Mouse (Mus musculus) common myeloid progenitor, adult 5-6 weeks (primary cell): ENCODE results near the gene Ntn5. TPM values are rescaled to one million over a fixed set of nuclear protein-coding genes. Genes with fewer than 3 reads are reported as not detected.

ENCODE experiments used
- ATAC-seq: replicated peaks from 2 replicates; pipeline ENCODE4 v1.8.0; 2016; ENCODE audit warnings: low read depth, mild to moderate bottlenecking, moderate TSS enrichment, inconsistent platforms; ENCODE audit not compliant: poor library complexity, severe bottlenecking
- total RNA-seq: library from RNA; stranded (forward); fragments of 200-1000, 187-1606 nt; gene quantifications from 2 replicates; pipeline ENCODE4 v1.2.3, GENCODE M21; 2017

Ntn5 gene
- total RNA-seq, 1 experiment from 2014 or later: not detected

DNA sequence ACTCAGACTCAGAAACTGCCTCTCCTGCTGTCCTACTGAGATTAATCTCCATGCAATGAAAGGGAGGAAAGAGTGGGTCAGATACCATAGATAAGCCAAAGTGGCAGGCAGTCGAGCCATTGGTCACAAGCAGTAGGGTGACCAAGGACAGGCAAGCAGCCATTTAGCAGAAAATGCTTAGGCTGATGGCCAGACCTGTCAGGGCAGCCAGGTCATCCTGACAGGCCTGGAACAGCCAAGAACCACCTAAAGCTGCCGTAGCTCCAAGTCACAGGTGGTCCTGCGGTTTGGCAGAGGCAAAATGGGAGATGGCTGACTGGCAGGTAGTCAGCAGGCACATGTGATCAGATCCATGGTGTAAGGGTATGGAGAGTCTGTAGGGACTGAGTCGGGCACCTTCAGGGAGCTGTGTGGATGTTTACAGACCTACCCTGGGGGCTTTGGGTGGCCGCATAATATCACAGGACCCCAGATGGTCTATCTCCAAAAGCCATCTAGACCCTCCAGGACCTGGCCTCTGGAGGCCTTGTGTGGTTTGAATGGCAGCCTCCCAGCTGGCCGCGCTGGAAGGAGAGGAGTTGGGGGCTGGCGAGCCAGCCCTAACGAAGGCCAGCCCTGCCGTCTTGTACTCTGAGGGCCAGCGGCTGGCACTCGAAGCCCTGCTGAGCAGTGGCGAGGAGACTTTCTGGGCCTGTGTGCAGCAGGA is 38.0 kb downstream of the Ntn5 start:
- ATAC-seq: no peak

DNA sequence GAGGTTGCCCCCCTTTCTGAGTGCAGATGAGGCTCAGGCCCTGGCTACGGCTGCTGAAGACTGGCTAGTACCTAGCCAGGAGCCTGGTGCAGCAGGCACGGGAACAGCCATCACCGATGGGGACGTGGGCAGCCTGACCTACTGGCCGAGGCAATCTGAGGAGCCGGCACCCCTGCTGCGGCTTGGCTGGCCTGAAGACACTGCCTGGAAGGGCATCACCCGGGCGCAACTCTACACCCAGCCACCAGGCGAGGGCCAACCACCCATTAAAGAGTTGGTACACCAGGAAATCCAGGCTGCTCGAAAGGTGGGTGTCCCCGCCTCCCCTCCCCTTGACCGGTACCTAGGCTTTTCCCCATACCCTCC is 38.5 kb downstream of the Ntn5 start:
- ATAC-seq: no peak

DNA sequence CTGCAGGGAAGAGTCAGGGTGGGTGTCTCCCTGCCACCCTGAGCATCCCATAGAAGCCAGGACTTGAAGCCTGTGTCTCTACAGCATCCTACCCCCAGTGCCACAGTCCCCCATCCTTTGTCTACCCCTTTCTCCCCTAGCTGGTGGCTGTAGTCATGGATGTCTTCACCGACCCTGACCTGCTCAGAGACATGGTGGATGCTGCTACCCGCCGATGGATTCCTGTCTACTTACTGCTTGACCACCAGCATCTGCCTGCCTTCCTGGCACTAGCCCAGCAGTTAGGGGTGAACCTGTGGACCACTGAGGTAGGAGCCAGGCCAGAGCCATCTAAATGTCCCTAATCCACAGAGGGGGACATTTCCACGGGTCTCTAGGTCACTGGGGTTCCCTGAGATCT is 39.5 kb downstream of the Ntn5 start:
- no peak for ATAC-seq

DNA sequence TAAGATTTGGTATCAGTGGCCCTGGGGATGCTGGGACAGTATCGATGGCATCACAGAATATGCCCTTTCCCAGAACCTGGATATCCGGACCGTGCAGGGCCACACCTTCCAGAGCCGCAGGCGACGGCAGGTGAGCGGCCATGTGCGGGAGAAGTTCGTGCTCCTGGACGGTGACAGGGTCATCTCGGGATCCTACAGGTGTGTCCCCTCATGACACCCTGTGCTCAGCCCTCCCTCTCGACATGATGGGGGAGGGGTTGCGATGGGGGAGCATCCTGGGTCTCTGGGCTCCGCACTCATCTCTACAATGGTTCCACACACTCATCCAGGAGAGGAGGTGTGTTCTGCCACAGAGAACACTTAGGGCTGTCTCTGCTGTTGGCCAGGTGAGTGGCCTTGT is 40.0 kb downstream of the Ntn5 start:
- ATAC-seq: no peak

DNA sequence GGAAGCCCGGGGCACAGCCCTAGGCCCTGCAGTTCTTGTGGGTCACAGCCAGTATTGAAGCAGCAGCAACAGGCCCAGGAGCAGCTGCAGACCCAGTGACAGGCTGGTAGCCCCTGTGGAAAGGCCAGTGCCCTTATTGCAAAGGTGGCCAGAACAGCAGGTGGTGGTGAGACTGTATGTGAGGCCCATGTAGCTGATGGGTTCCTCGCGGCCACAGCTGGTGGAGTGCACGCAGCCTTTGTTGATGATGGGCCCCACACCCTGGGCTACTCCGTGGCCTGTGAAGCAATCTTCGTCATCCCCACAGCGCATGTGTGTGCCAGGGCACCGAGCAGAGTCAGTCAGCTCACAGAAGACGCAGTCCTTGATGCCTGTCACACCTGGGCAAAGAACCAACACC is 41.3 kb downstream of the Ntn5 start:
- no peak for ATAC-seq

DNA sequence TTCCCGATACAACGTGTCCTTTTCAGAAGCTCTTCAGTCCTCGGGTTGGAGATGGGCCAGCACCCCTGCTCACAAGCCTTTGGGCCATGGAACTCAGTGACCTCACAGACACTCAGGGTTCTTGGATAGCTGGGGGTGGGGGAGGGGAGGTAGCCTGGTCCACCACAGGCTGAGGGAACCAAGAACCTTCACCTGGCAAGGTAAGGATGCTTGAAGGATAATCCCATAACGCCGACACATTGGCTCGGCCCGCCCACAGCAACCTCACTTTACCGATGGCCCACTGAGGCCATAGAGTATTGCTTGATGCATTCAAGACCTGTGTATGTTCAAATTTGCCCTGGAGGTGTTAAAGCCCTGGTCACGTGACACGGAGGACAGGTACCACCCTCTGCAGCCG is 41.9 kb downstream of the Ntn5 start, which contains the start of gene Spaca4:
Spaca4 (minus strand) TSS at position 101 of the 400 bp plus-strand sequence.
- ATAC-seq: no peak

DNA sequence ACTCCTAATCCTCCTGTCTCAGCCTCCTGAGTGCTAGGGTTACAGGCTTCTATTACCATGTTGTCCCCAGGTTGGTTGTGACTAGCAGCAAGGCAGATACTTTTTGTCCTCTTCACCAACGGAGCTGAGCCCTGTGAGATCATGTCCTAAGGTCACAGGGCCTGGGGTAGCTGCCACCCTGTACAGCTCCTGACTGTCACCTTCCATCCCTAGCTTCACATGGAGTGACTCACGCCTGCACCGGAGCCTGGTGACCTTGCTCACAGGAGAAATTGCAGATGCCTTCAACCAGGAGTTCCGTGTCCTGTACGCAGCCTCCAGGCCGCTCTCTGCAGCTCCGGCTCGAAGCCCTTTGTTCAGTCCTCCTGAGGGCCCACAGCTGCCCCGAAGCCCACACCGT is 42.6 kb downstream of the Ntn5 start:
- ATAC-seq: no peak

DNA sequence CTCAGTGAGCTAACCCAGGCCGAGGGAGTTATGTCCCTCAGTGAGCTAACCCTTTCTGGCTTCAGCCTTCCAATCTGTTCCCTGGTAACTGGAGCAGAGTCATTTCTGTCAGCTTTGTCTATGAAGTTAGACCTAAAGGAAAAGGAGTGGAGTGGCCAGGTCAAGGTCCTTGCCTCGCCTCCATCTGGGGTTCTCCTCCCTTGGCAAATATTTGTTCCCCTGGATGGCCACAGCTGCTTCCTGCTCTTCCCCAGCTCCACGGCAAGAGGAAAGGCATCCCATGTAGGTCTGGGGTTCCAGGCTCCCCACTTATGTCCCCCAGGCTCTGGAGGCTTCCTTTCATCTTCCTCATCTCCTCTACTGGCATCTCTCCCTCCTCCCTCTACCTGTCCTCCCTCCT is 43.8 kb downstream of the Ntn5 start:
- ATAC-seq: no peak

DNA sequence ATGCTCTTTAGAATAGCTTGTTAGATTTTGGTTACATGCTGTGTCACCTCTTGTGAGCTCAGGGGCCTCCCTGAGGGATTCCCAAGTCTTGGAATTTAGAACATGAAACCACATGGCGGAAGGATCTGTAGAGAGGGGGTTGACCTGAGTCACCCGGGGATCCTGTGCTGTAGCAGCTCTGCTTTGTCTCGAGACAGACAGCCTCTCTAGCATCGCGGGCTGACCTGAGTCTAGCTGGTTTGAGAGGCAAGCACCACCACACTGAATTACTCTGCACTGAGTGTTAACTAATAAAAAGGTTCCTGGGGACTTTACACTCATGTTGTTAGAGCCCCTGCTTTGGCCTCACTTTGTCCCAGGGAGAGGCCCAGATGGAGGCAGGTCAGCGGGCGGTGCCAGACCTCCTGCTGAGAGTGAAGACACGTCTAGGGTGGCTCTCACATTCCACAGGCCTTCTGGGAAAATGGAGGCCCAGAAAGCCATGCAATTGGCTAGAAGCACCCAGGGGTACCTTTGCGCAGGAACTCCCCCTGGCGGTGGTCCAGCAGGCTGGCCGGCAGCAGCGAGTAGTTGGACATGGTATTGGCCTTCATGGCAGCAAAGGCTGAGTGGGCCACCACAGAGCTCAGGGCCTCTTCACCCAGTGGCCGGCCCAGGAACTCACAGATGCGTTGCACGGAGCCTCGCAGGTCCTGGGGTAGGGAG is 47.1 kb downstream of the Ntn5 start:
- peak; percentile 57 for ATAC-seq

DNA sequence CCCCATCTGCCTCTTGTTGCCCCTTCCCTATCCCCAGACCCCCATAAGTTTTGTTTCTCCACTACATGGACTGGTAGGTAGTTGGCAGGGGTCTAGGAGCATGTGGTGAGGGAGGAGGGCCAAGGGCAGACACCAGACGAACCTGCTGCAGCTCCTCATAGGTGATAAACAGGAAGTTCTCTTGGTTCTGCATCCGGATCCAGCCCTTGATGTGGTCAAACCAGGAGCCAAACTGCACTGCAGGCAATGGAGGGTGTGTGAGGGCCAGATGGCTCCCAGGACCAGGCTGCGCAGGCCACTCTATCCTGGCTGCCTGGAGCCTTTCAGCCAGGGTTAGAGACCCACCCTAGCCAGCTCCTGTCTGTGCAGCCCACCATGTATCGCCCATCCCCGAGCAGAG is 49.7 kb downstream of the Ntn5 start:
- ATAC-seq: 0 out of 2 replicates have a peak, but pooled peaks have one; percentile 12

DNA sequence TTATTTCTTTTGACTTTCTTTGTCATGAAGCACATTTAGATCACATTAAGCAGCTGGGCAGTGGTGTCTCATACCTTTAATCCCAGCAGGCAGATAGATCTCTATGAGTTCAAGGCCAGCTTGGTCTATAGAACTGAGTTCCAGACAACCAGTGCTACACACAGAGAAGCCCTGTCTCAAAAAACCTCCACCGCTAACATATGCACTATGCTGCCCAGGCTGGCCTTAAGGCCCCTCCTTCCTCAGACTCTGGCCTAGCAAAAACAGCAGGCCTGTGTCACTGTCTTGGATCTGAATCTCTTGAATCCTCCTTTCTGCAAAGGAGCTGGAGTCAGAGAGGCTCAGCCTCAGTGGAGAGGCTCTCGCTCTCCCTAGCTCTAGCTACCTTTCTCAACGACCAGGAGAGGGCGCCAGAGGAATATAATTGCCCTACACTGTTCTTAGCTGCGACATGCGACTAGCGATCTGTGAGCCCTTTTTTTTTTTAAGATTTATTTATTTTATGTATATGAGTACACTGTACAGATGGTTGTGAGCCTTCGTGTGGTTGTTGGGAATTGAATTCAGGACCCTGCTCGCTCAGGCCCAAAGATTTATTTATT is 55.4 kb downstream of the Ntn5 start:
- ATAC-seq: peak; percentile 69

DNA sequence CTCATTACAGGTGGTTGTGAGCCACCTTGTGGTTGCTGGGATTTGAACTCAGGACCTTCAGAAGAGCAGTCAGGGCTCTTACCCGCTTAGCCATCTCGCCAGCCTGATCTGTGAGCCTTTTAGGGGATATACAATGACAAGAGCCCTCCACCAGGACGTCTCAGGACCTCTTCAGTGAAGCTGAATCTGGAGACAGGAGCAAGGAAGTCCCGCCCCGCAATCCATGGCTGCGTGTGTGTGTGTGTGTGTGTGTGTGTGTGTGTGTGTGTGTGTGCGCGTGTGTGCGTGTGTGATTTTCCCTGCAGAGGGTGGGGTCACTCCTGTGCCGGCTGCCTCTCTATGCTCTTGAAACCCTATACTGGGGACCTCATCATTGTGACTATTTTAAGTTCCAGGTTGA is 56.0 kb downstream of the Ntn5 start:
- ATAC-seq: no peak

DNA sequence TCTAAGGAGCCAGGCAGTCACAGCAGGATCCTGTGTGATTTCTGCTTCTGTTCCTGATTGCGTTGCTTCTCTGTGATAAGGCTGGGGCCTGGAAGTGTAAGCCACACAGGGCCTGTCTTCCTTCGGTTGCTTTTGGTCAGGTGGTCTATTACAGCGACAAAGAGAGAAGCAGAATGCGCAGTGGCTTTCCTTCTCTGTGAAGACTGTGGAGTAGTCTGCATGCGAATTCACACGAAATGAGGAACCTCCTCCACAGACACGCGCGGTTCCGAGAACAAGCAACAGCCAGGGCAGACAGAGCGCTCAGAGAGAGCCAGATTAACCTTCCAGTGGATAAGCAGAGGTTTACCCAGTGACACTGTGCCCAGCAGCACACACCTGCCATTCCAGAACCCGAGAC is 57.5 kb downstream of the Ntn5 start:
- ATAC-seq: peak; percentile 27

DNA sequence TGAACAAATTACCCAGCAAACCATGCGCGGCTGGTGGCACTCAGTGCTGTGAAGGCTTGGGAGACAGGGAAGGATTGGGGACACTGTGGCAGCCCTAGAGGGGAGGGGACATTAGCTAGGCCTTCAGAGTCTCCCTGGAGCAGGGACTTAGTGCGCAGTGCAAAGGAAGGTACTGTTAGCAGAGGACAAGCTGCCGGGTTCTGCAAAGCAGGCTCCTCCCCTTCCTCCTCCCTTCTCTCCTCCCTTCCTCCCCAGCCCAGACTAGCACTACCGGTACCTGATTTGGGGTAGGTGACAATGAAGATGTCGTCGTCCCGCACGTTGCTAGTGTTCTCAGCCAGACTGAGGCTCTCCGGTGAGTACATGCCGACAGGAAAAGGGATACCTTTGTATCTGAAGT is 58.0 kb downstream of the Ntn5 start:
- ATAC-seq: peak; percentile 71

DNA sequence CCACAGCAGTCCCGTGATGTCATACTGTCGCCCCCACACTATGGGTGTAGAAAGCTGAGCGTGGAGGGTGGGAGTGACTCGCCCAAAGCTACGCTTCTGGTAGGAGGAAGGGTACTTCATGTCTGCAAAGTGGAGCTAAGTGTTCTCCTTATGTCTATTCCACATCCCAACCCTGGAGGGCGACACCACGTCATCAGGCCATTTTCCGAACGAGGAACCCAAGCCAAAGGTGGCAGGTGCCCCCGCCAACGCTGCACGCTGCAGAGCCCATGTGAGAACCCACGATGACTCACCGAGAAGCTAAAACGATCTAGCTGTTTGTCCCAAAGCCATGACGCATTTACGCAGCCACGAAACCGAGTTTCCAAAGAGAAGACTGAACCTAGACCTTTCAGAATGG is 58.5 kb downstream of the Ntn5 start:
- peak; percentile 33 for ATAC-seq

Other genes starting within 250 kb of the Ntn5 start
- 6.2 and 7.5 TPM in 2 replicates for gene Gys1, start 249.2 kb upstream of the Ntn5 start, total RNA-seq
- 149 and 177 TPM in 2 replicates for gene Ruvbl2, start 245.9 kb upstream of the Ntn5 start, total RNA-seq
- 650 and 699 TPM in 2 replicates for gene Ftl1, start 224.1 kb upstream of the Ntn5 start, total RNA-seq
- gene Bax, start 217.1 kb upstream of the Ntn5 start, total RNA-seq: 34.0 and 35.6 TPM in 2 replicates
- gene Tulp2, start 202.1 kb upstream of the Ntn5 start, total RNA-seq: not detected in 2 replicates
- gene Gm45808, start 197.2 kb upstream of the Ntn5 start, total RNA-seq: not detected in 2 replicates
- gene Dhdh, start 195.2 kb upstream of the Ntn5 start, total RNA-seq: 11.8 and 13.4 TPM in 2 replicates
- 296 and 342 TPM in 2 replicates for gene Nucb1, start 173.6 kb upstream of the Ntn5 start, total RNA-seq
- 122 and 193 TPM in 2 replicates for gene Ppp1r15a, start 157.8 kb upstream of the Ntn5 start, total RNA-seq
- gene Plekha4, start 157.7 kb upstream of the Ntn5 start, total RNA-seq: not detected in 2 replicates
- not detected in 2 replicates for gene Hsd17b14, start 129.1 kb upstream of the Ntn5 start, total RNA-seq
- gene Bcat2, start 113.9 kb upstream of the Ntn5 start, total RNA-seq: 26.6 and 39.0 TPM in 2 replicates
- not detected in 2 replicates for gene Fgf21, start 68.5 kb upstream of the Ntn5 start, total RNA-seq
- not detected in 2 replicates for gene Fut1, start 66.7 kb upstream of the Ntn5 start, total RNA-seq
- gene Izumo1, start 62.2 kb upstream of the Ntn5 start, total RNA-seq: 1.0 TPM in 1 of 2 replicates, not detected in the other
- gene Rasip1, start 56.5 kb upstream of the Ntn5 start, total RNA-seq: not detected in 2 replicates
- under 0.01 TPM in 1 of 2 replicates, not detected in the other for gene Mamstr, start 44.0 kb upstream of the Ntn5 start, total RNA-seq
- not detected in 2 replicates for gene Fut2, start 17.6 kb upstream of the Ntn5 start, total RNA-seq
- not detected in 2 replicates for gene Sec1, start 10.4 kb downstream of the Ntn5 start, total RNA-seq
- not detected in 2 replicates for gene Car11, start 15.8 kb downstream of the Ntn5 start, total RNA-seq
- 7.7 and 12.1 TPM in 2 replicates for gene Dbp, start 21.1 kb downstream of the Ntn5 start, total RNA-seq
- 1,786 and 1,933 TPM in 2 replicates for gene Rpl18, start 31.4 kb downstream of the Ntn5 start, total RNA-seq
- gene Sphk2, start 34.0 kb downstream of the Ntn5 start, total RNA-seq: 8.2 and 9.5 TPM in 2 replicates
- gene Fam83e, start 37.2 kb downstream of the Ntn5 start, total RNA-seq: 0.82 and 0.87 TPM in 2 replicates
- gene Spaca4, start 41.8 kb downstream of the Ntn5 start, total RNA-seq: not detected in 2 replicates
- gene Lmtk3, start 99.7 kb downstream of the Ntn5 start, total RNA-seq: not detected in 2 replicates
- gene Sult2b1, start 100.6 kb downstream of the Ntn5 start, total RNA-seq: 0.37 TPM in 1 of 2 replicates, not detected in the other
- gene Cyth2, start 130.6 kb downstream of the Ntn5 start, total RNA-seq: 29.2 and 43.8 TPM in 2 replicates
- not detected in 2 replicates for gene Kcnj14, start 140.8 kb downstream of the Ntn5 start, total RNA-seq
- 26.9 and 27.6 TPM in 2 replicates for gene Grwd1, start 146.9 kb downstream of the Ntn5 start, total RNA-seq
- gene Kdelr1, start 188.8 kb downstream of the Ntn5 start, total RNA-seq: 51.8 and 75.5 TPM in 2 replicates
- gene Grin2d, start 194.4 kb downstream of the Ntn5 start, total RNA-seq: 0.23 TPM in 1 of 2 replicates, not detected in the other
- 3.2 TPM in 1 of 2 replicates, not detected in the other for gene Syngr4, start 212.7 kb downstream of the Ntn5 start, total RNA-seq
- gene Tmem143, start 212.9 kb downstream of the Ntn5 start, total RNA-seq: 8.1 and 9.1 TPM in 2 replicates
- 200 and 205 TPM in 2 replicates for gene Emp3, start 237.4 kb downstream of the Ntn5 start, total RNA-seq
- gene Ccdc114, start 240.1 kb downstream of the Ntn5 start, total RNA-seq: 3.2 and 5.4 TPM in 2 replicates